Mouse (Mus musculus): ENCODE measurements around the gene Apoa2.

Apoa2 gene

DNA sequence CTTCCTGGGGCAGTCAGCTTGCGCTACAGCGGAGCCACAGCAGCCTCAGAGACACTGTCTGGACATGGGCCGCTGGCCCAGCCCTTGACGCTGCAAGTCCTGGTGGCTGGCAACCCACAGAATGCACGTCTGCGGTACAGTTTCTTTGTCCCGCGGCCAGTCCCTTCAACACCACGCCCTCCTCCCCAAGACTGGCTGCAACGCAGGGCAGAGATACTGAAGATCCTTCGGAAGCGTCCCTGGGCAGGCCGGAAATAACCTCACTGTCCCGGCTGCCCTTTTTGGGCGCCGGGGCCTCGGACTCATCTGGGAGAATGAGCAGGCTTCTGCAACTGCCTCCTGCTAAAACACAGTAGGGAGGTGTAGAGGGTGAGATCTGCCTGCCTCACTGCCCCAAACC is 34.1 kb downstream of the Apoa2 start:
- no peak for DNase-seq (ENCODE audit: low spot score in 2 of 2)

GRCm38 (mm10) chr1:171260316-171260715 is 35.5 kb downstream of the Apoa2 start:
- no peak for DNase-seq (ENCODE audit: low spot score in 2 of 2)

- DNase-seq (ENCODE audit: low spot score in 2 of 2) = peak; percentile 80 to 85
These were observed 37.8 kb downstream of the Apoa2 start for GRCm38 (mm10) chr1:171262594-171263130.

GRCm38 (mm10) chr1:171263185-171263611 is 38.3 kb downstream of the Apoa2 start:
- DNase-seq (ENCODE audit: low spot score in 2 of 2) = no peak

GRCm38 (mm10) chr1:171263666-171264461 is 39.0 kb downstream of the Apoa2 start:
- no peak for DNase-seq (ENCODE audit: low spot score in 2 of 2)

GRCm38 (mm10) chr1:171265971-171266744 is 41.3 kb downstream of the Apoa2 start:
- DNase-seq (ENCODE audit: low spot score in 2 of 2) = no peak

DNA sequence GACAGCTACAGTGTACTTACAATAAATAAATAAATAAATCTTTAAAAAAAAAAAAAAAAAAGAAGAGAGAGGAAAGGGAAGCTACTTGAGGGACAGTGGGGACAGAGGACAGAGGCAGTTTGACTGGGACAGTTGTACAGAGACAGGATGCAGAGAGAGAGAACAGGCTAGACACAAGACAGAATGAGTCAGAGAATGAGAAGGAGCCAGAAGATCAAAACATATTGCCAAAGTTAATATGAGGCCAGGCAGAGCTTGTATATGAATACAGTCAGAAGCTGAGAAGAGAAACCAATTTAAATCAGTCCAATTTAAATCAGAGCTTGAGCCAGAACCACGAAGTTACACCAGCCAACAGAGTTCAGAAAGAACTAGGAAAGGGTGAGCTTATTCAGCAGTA is 43.5 kb downstream of the Apoa2 start:
- no peak for DNase-seq (ENCODE audit: low spot score in 2 of 2)

DNA sequence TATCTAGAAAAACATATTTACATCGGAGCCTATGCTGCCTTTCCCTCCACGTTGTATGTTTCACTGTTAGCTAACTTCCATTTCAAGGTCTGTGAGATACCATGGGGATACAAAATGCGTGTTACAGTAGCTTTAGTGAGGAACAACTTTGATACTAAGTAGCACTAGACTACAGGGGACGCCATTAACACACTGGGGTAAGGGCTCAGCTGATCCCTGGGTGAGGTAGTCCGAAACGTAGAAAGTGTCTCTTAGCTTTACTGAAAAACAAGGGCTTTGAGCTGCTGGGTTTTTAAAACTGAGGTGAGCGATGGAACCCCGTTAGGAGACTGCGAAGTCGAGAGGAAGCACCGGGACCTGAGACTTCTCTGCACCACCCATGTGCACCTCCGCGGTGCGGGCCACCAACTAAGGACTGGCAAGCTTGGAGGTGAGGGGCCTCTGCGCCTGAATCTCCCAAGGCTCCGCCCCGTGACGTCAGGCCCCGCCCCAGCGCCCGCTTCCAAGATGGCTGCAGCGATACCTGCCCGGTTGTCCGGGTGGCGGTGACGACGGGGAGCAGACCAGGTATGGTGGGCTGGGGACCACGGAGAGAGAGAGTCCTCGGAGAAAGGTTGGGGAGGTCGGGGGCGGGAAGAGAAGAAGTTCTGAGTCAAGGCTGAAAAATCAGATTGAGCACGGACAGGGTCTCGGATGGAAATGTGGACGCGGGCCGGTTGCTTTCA is 45.2 kb downstream of the Apoa2 start, which contains the start of gene B4galt3:
Gene B4galt3, plus strand, starts transcription at position 481 of the 725 bp plus-strand sequence.
- DNase-seq (ENCODE audit: low spot score in 2 of 2) = peak; percentile 91 to 93

DNA sequence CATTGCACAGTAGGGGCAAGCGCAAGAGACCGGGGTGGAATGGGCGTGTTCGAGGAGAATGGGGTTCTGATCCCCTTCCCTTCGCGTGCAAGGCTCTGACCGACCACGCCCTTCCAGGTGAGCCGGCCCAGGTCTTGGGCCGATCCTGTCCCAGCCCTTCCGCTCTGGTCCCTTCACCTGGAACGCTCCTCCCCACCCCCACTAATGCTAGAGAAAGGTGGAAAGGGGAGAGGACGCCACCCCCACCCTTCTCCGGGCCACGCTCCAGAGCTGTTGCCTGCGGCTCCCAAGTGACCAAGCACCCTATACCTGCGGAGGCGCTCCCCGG is 45.7 kb downstream of the Apoa2 start:
- DNase-seq (ENCODE audit: low spot score in 2 of 2) = no peak

- DNase-seq (ENCODE audit: low spot score in 2 of 2) = no peak
These were observed 46.3 kb downstream of the Apoa2 start for GRCm38 (mm10) chr1:171271196-171271595.

DNA sequence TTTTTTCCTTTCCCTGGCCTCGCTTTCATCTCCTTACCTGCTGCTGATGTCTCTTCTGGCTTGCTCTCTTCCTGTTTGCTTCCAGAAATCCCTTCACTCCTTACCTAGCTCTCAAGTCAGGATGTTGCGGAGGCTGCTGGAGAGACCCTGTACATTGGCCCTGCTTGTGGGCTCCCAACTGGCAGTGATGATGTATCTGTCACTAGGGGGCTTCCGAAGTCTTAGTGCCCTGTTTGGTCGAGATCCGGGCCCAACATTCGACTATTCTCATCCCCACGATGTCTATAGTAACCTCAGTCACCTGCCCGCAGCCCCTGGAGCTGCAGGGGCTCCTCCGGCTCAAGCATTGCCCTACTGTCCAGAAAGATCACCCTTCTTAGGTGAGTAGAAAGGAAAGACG is 46.8 kb downstream of the Apoa2 start:
- DNase-seq (ENCODE audit: low spot score in 2 of 2) = no peak

- no peak for DNase-seq (ENCODE audit: low spot score in 2 of 2)
These were observed 47.2 kb downstream of the Apoa2 start for GRCm38 (mm10) chr1:171272086-171272485.

GRCm38 (mm10) chr1:171274171-171274570 is 49.3 kb downstream of the Apoa2 start:
- no peak for DNase-seq (ENCODE audit: low spot score in 2 of 2)

GRCm38 (mm10) chr1:171275144-171275734 is 50.4 kb downstream of the Apoa2 start:
- no peak for DNase-seq (ENCODE audit: low spot score in 2 of 2)

All from right cerebral cortex, postnatal 36 days (tissue).